Mouse (Mus musculus) stomach, embryonic 15.5 days (tissue): ENCODE measurements around the gene Creb3l1. TPM values are rescaled to one million over a fixed set of nuclear protein-coding genes. Genes with fewer than 3 reads are reported as not detected.

ENCODE experiments used
- ATAC-seq: fragments of 200-750 bp; cut with Nextera tagmentation; 2 replicates; pipeline ENCODE4 v1.8.0; 2017; ENCODE audit warnings: low read depth, moderate number of reproducible peaks, moderate TSS enrichment; ENCODE audit not compliant: insufficient read depth, low FRiP score
- H3K27ac ChIP-seq: fragments of 300-500 bp; sonication (generic); 2 replicates; pipeline ENCODE4 v1.5.1; 2015; ENCODE audit warnings: mild to moderate bottlenecking, inconsistent platforms
- H3K27me3 ChIP-seq: fragments of 300-500 bp; sonication (generic); replicated peaks from 2 replicates; pipeline ENCODE4 v1.6.1; 2015; ENCODE audit warnings: inconsistent platforms
- H3K36me3 ChIP-seq: fragments of 300-500 bp; sonication (generic); 2 replicates; pipeline ENCODE4 v1.6.1; 2015; ENCODE audit warnings: inconsistent platforms
- H3K4me1 ChIP-seq: fragments of 300-500 bp; sonication (generic); 2 replicates; pipeline ENCODE4 v1.6.1; 2015; ENCODE audit warnings: inconsistent platforms
- H3K4me2 ChIP-seq: fragments of 300-500 bp; sonication (generic); 2 replicates; pipeline ENCODE4 v1.6.1; 2015; ENCODE audit warnings: mild to moderate bottlenecking, inconsistent platforms
- H3K4me3 ChIP-seq: fragments of 300-500 bp; sonication (generic); replicated peaks from 2 replicates; pipeline ENCODE4 v1.5.1; 2015; ENCODE audit warnings: inconsistent platforms
- H3K9ac ChIP-seq: fragments of 300-500 bp; sonication (generic); 2 replicates; pipeline ENCODE4 v1.6.1; 2015; ENCODE audit warnings: inconsistent platforms
- H3K9me3 ChIP-seq: fragments of 300-500 bp; sonication (generic); 2 replicates; pipeline ENCODE4 v1.6.1; 2016; ENCODE audit warnings: inconsistent platforms
- WGBS: fragments of 180-500 bp; shearing (Covaris S2); methylation state at CpG from one replicate; pipeline ENCODE4 v1.1.7; 2015; 5-methylcytosine and 5-hydroxymethylcytosine counted together
- polyA plus RNA-seq: library from polyadenylated mRNA; unstranded; fragments of >200 nt; fragmentation: Nextera tagmentation; extraction: Ambion mirVana; gene quantifications from 2 replicates; pipeline ENCODE4 v1.2.1, GENCODE M21; 2015

Creb3l1 gene
- polyA plus RNA-seq, 1 experiment from 2014 or later = 20.6 TPM

GRCm38 (mm10) chr2:91958701-91959457, 65.4 kb downstream of the Creb3l1 start:
- no peaks in the 10 kb centered on the region for H3K36me3 ChIP-seq
- peaks cover 65% of the 10 kb centered on the region for H3K4me1 ChIP-seq
- ATAC-seq = no peak
- 43% methylated on average over 10 of the region's 10 CpGs for WGBS
- no peaks in the 10 kb centered on the region for H3K9me3 ChIP-seq
- H3K4me2 ChIP-seq = no peak overlapping the region
- H3K9ac ChIP-seq = no peak overlapping the region
- H3K27me3 ChIP-seq = no peaks in the 10 kb centered on the region
- H3K4me3 ChIP-seq = no peak overlapping the region
- H3K27ac ChIP-seq = 0 out of 2 replicates have a peak overlapping the region, but pooled peaks have one; percentile 18

- 76% methylated on average over 8 of the region's 8 CpGs for WGBS
- Histone ChIP-seq H3K4me3 (no peak overlapping the region), H3K9ac (no peak overlapping the region), H3K4me1 (peaks cover 70% of the 10 kb centered on the region), H3K27me3 (no peaks in the 10 kb centered on the region), H3K4me2 (no peak overlapping the region), H3K27ac (no peak overlapping the region), H3K36me3 (no peaks in the 10 kb centered on the region), H3K9me3 (no peaks in the 10 kb centered on the region)
- ATAC-seq = no peak
Measured at GRCm38 (mm10) chr2:91958049-91958448, 66.3 kb downstream of the Creb3l1 start.

- H3K4me3 ChIP-seq = no peak overlapping the region
- WGBS = 11% methylated on average over 4 of the region's 4 CpGs
- peak overlapping the region; percentile 25; the same call in 1 of the 2 replicates for H3K4me2 ChIP-seq
- H3K27me3 ChIP-seq = no peaks in the 10 kb centered on the region
- no peaks in the 10 kb centered on the region for H3K9me3 ChIP-seq
- peaks cover 72% of the 10 kb centered on the region for H3K4me1 ChIP-seq
- no peak overlapping the region for H3K9ac ChIP-seq
- no peaks in the 10 kb centered on the region for H3K36me3 ChIP-seq
- ATAC-seq = peak; percentile 54
- peak overlapping the region; percentile 59; the same call in 1 of the 2 replicates for H3K27ac ChIP-seq
Measured at GRCm38 (mm10) chr2:91957096-91957495, 67.2 kb downstream of the Creb3l1 start.

DNA sequence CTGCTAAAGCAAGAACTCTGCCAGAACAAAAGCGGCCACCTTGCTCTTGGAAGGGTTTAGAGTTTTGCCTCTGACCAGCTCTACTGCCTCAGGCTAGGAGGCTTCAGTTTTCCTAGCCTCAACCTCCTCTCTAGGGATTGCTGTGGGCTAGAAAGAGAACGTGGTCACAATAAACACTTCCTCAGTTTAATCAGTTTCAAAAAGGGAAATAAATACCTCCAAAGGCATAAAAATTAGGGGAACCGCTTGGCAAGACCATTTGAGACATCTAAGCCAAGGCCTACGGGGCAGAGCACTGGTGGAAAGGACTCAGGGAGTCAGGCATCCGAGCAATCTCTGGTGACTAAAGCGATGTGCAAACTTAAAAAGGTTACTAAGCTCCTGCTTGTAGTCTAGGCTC, 68.4 kb downstream of the Creb3l1 start:
- Histone ChIP-seq H3K4me1 (peaks cover 65% of the 10 kb centered on the region), H3K9ac (no peak overlapping the region), H3K36me3 (no peaks in the 10 kb centered on the region), H3K4me3 (no peak overlapping the region), H3K9me3 (no peaks in the 10 kb centered on the region), H3K27me3 (no peaks in the 10 kb centered on the region), H3K27ac (peak overlapping the region; percentile 77; the same call in 1 of the 2 replicates), H3K4me2 (no peak overlapping the region)
- ATAC-seq = no peak
- WGBS = 81% methylated on average over 6 of the region's 6 CpGs

DNA sequence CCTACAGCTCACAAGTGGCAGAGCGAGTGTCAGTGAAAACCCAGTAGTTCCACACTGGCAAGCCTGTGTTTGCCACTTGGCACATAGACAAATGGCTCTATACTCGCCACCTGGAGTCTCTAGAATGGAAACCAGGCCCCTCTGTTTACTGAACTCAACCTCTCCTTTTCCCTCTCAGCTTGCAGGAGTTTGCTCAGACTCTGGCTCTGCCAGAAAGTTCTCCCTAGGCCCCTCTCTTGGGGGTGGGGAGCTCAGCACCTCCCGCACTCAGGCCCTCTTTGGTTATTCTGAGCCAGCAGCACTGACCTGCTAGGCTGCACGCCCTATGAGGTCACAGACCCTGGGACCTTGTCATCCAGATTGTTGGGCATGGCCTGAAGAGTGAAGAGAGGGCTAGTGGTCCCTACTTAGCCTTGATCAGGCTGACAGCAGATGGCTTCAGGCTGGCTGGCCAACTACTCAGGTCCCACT, 69.1 kb downstream of the Creb3l1 start:
- no peaks in the 10 kb centered on the region for H3K36me3 ChIP-seq
- H3K4me3 ChIP-seq = no peak overlapping the region
- no peaks in the 10 kb centered on the region for H3K27me3 ChIP-seq
- no peak overlapping the region for H3K9ac ChIP-seq
- H3K9me3 ChIP-seq = no peaks in the 10 kb centered on the region
- ATAC-seq = no peak
- H3K27ac ChIP-seq = peak overlapping the region; percentile 77
- H3K4me1 ChIP-seq = peaks cover 72% of the 10 kb centered on the region
- 57% methylated on average over 4 of the region's 4 CpGs for WGBS
- H3K4me2 ChIP-seq = no peak overlapping the region

- H3K9me3 ChIP-seq = no peaks in the 10 kb centered on the region
- 8% methylated on average over 5 of the region's 5 CpGs for WGBS
- H3K4me1 ChIP-seq = peaks cover 73% of the 10 kb centered on the region
- peak; percentile 29; the same call in 1 of the 2 replicates for ATAC-seq
- no peaks in the 10 kb centered on the region for H3K27me3 ChIP-seq
- no peak overlapping the region for H3K4me3 ChIP-seq
- H3K9ac ChIP-seq = no peak overlapping the region
- peak overlapping the region; percentile 57 for H3K27ac ChIP-seq
- no peak overlapping the region for H3K4me2 ChIP-seq
- no peaks in the 10 kb centered on the region for H3K36me3 ChIP-seq
Measured at GRCm38 (mm10) chr2:91953825-91954224, 70.5 kb downstream of the Creb3l1 start.

- peak; percentile 33 for ATAC-seq
- Histone ChIP-seq H3K4me3 (peak overlapping the region; percentile 17; the same call in 1 of the 2 replicates), H3K36me3 (no peaks in the 10 kb centered on the region), H3K4me1 (peaks cover 65% of the 10 kb centered on the region), H3K9ac (no peak overlapping the region), H3K9me3 (no peaks in the 10 kb centered on the region), H3K4me2 (peak overlapping the region; percentile 44), H3K27ac (peak overlapping the region; percentile 77), H3K27me3 (no peaks in the 10 kb centered on the region)
- WGBS = 16% methylated on average over 15 of the region's 15 CpGs
Measured at GRCm38 (mm10) chr2:91950275-91951085, 73.8 kb downstream of the Creb3l1 start.

DNA sequence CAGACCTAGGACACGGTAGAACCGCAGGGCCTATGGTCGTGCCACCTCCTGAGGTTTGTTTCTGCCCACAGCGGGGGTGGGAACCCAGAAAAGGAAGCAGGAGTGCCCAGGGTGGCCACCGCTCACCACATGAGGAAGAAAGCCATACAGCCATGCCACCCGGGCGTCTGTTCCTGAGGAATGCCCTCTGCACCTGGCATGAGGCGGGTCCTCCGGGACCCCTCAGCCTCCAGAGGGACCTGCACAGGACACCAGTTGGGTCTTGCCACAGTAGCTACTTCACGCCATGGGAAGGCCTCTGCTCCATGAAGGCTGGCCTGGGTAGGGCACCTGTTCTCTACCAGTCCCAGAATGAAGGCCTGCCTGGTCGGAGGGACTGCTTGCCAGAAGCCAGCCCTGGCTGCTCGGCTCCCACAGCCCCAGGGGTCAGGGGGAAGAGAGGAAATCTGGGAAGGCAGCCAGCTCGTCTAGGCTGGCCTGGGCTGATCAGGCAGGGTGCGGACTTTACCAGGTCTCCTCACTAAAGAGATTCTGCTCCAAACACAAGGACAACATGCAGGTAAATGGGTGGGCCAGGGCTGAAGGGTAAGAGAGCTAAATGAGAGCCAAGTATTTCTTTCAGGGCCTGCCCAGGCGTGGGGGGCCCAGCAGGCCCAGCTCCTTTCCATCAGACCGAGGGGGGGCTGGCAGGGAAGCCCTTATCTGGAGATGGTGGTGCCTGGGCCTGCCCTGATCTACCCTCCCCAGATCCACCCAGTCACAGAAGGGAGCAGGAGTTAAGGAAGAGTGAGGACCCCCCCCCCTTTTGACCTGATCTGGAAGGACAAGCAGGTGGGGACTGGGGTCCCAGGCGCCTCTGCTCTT, 74.7 kb downstream of the Creb3l1 start:
- H3K36me3 ChIP-seq = no peaks in the 10 kb centered on the region
- H3K9me3 ChIP-seq = no peaks in the 10 kb centered on the region
- peak overlapping the region; percentile 77 for H3K27ac ChIP-seq
- no peaks in the 10 kb centered on the region for H3K27me3 ChIP-seq
- peaks cover 60% of the 10 kb centered on the region for H3K4me1 ChIP-seq
- peak; percentile 50 for ATAC-seq
- peak overlapping the region; percentile 17; the same call in 1 of the 2 replicates for H3K4me3 ChIP-seq
- peak overlapping the region; percentile 44 for H3K4me2 ChIP-seq
- 57% methylated on average over 16 of the region's 17 CpGs for WGBS
- 0 out of 2 replicates have a peak overlapping the region, but pooled peaks have one; percentile 3 for H3K9ac ChIP-seq

GRCm38 (mm10) chr2:91948792-91949241, 75.5 kb downstream of the Creb3l1 start:
- Histone ChIP-seq H3K27me3 (no peaks in the 10 kb centered on the region), H3K4me2 (no peak overlapping the region), H3K9ac (no peak overlapping the region), H3K9me3 (no peaks in the 10 kb centered on the region), H3K27ac (0 out of 2 replicates have a peak overlapping the region, but pooled peaks have one; percentile 4), H3K4me1 (peaks cover 56% of the 10 kb centered on the region), H3K4me3 (no peak overlapping the region), H3K36me3 (no peaks in the 10 kb centered on the region)
- WGBS = 64% methylated on average over 3 of the region's 3 CpGs
- ATAC-seq = no peak

DNA sequence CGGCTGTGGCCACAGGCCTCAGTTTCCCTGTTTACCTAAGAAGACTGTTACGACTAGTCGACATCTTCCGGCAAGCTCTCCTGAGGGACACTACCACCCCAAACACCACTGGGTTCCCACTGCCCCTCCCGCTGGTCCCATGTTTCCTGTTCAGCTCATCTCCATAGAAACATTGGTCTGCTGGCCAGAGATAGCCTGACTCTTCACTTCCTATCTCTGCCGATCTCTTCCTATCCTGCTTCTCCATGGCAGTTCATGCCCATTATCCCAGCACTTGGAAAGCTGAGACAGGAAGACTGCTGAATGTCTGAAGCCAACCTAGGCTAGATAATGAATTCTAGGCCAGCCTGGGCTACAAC, 76.2 kb downstream of the Creb3l1 start:
- H3K9me3 ChIP-seq = no peaks in the 10 kb centered on the region
- H3K4me1 ChIP-seq = peaks cover 51% of the 10 kb centered on the region
- peak overlapping the region; percentile 51 for H3K27ac ChIP-seq
- 67% methylated on average over 6 of the region's 6 CpGs for WGBS
- ATAC-seq = no peak
- H3K4me2 ChIP-seq = peak overlapping the region; percentile 10; the same call in 1 of the 2 replicates
- H3K27me3 ChIP-seq = no peaks in the 10 kb centered on the region
- no peaks in the 10 kb centered on the region for H3K36me3 ChIP-seq
- H3K9ac ChIP-seq = no peak overlapping the region
- H3K4me3 ChIP-seq = no peak overlapping the region
